Mouse (Mus musculus) CD4-positive, CD25-positive, alpha-beta regulatory T cell (primary cell): ENCODE measurements around the gene Pibf1. TPM values are rescaled to one million over a fixed set of nuclear protein-coding genes. Genes with fewer than 3 reads are reported as not detected.

Source experiments
- polyA plus RNA-seq: library from polyadenylated mRNA; unstranded; fragments of 100-300 nt; shearing (Covaris generic); gene quantifications from one replicate; pipeline ENCODE4 v1.2.1, GENCODE M21; 2017

Gene Pibf1
- polyA plus RNA-seq = 20.1 TPM

DNA sequence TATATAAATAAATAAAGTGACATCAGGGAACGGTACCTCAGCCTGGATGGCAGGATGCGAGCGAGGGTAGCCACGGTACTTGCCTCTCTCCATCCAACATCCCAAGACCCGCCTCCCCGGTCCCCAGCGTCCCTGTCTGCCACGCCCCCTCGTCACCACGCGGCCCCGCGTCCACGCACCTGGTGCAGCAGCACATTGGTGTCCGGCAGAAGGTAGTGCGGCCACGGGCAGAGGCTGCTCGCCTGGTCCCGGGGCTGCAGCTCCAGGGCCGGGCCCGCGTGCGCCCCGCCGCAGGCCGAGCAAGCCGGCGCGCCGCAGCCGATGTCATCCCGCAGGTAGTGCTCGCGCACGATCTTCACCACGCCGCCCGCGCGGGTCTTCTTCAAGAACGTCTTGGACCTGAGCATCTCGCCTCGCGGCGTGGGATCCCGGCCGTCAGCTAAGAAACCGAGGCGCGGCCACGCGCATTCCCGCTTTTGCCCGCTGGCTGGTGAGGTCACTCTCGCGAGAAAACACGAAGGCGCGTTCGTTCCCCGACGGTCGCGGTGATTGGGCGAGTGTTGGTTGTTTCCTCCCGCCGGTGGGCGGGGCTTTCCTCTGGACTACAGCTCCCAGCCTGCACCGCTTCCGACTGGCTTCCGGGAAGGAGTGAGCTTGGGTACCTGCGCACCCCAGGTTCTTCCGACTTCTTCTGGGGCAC, at the start of gene Pibf1, which contains the start of gene Dis3:
Gene Pibf1 (plus strand): TSS at position 158 of the 700 bp plus-strand sequence.
Gene Dis3 (minus strand): TSS at position 504 of the 700 bp plus-strand sequence.

DNA sequence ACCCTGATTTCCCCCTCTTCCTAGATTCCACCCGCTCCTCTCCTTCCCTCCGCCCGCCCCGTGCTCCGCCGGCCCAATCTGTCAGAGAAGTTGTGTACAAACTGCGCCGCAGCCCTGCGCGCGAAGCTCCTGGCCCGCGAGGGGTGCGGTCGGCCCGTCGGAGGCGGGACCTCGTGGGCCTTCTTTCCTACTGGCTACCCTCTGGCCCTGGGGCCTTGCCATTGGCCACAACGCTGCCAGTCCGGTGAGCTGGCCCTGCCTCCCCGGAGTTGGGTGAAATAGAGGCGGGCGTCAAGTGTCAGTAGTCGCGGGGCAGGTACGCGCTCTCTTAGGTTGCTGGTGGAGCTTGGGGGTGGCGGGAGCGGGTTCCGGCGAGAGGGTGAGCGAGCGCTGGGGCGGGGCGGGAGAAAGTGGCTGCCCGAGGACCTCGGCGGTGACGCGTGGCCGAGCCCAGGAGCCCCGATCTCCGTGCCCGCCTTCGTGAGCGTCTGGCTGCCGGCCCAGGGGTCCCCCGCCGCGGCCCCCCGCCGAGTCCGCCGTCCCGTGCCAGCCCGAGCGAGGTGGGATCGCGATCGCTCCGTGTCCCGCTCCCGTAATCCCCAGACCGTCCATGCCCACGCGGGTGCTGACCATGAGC, 199.3 kb downstream of the Pibf1 start, which contains the start of gene Klf5:
Gene Klf5 (plus strand): TSS at position 307 of the 637 bp plus-strand sequence.

Other genes starting within 250 kb of the Pibf1 start
- gene Rpl36a-ps1, start 105.1 kb upstream of the Pibf1 start, polyA plus RNA-seq = 8.4 TPM
- gene Mzt1, start 53.3 kb upstream of the Pibf1 start, polyA plus RNA-seq = 50.7 TPM
- gene Bora, start 53.2 kb upstream of the Pibf1 start, polyA plus RNA-seq = 28.0 TPM
- 37.4 TPM for gene Dis3, start 346 bp downstream of the Pibf1 start, polyA plus RNA-seq
- 0.07 TPM for gene Klf5, start 199.3 kb downstream of the Pibf1 start, polyA plus RNA-seq